Mouse (Mus musculus) brain, embryonic 14.5 days (tissue): ENCODE results near the gene Ift57.

ENCODE experiments used
- CTCF ChIP-seq: fragments of 200-500 bp; IDR thresholded peaks from 2 replicates; pipeline ENCODE4 v1.5.1; 2012; ENCODE audit warnings: inconsistent platforms, mild to moderate bottlenecking, moderate library complexity, borderline replicate concordance; ENCODE audit not compliant: insufficient read depth, insufficient read length; ENCODE audit errors: extremely low read depth
- POLR2A ChIP-seq: fragments of 200-500 bp; IDR thresholded peaks from 2 replicates; pipeline ENCODE4 v1.6.1; 2012; ENCODE audit warnings: mild to moderate bottlenecking, inconsistent platforms, borderline replicate concordance; ENCODE audit not compliant: poor library complexity, insufficient read depth, insufficient read length, severe bottlenecking; ENCODE audit errors: extremely low read depth

- TF ChIP-seq CTCF (no peak), POLR2A (no peak)
Observed at GRCm38 (mm10) chr16:49801399-49801798, 102.4 kb downstream of the Ift57 start.
